Mouse (Mus musculus): ENCODE measurements around the gene Methig1.
A peak's percentile ranks its signal among the peaks of the same experiment; 100 is the strongest.
"Not testable (repeated sequence)": the region's sequence is repeated elsewhere in the genome, so short reads cannot be mapped to it uniquely, and the experiment has no call there.

The Methig1 gene

DNA sequence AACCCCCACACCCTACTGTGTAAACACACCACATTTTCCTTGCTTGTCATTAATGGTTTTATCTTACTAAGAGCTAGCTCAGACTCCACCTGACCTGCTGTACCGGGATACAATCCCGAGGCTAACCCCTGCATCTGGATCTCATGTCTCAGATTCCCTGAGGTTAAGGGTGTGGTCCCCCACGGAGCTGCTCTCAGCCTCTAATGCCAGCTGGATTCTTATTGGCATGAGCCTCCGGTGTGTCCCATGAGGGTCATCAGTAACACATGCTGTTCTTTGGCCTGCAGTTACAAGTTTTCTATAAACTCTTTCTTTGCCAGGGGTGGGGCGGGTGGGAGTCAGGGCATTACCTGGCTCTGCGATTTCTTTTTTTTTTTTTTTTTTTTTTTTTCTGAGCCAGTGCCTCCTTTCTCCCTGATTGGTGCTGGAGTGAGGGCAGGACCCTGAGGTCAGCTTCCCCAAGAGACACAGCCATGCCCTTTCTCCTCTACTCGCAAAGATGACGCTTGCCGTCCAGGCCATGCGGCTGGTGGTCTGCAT, at the start of gene Methig1, which contains the start of gene Mettl7a2:
Methig1 (plus strand) TSS at position 439 of the 540 bp plus-strand sequence.
Mettl7a2 (plus strand) TSS at position 490 of the 540 bp plus-strand sequence.
- no peak for DNase-seq (ENCODE audit: low spot score)

GRCm38 (mm10) chr15:100303428-100304018, 49.4 kb upstream of the Methig1 start:
- no peak for DNase-seq (ENCODE audit: low spot score)

DNA sequence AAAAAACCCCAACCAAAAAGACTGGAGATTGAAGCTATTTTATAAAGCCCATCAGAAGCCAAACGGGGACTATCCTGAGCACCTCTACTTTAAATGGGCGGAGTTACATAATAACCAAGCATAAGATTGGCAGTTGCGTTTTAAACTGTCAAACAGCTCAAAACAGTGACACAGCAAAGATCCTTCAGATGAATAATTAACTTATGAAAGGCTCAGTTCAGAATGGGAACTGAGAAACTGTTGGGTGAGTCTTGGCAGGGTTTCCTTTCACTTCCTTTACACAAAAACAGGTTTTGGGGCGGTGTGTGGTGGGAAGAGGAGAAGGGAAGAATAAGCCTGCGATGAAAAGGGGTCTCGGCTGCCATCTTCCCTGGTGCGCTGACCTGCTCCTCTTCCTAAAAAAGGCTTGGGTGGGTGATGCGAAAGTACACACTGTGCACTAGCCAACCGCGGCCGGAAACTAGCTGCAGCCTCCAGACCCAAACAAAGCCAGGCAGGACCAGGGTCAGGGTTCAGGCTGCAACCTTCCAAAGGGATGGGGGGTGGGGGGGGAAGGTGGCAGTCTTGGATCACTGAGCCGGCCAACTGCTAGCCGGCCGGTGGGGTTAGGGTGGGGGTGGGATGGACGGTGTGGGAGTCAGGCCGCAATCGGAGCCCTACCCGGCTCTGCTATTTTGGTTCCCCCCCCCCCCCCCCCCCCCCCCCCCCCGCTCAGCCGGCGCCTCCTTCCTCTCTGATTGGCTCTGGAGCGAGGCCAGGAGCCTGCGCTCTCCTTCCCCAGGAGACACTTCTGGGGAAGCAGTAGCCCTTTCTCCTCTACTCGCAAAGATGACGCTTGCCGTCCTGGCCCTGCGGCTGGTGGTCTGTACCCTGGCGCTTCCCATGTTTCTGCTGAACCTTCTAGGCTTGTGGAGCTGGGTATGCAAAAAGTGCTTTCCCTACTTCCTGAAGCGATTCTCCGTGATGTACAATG, 48.6 kb upstream of the Methig1 start, which contains the start of gene Mettl7a1:
Mettl7a1 (plus strand) TSS at position 122 of the 973 bp plus-strand sequence.
- peak; percentile 86 for DNase-seq (ENCODE audit: low spot score)

- no peak for DNase-seq (ENCODE audit: low spot score)
Measured at GRCm38 (mm10) chr15:100306201-100306600, 46.7 kb upstream of the Methig1 start.

- not testable (repeated sequence) for DNase-seq (ENCODE audit: low spot score)
Measured at GRCm38 (mm10) chr15:100307438-100308096, 45.4 kb upstream of the Methig1 start.

DNA sequence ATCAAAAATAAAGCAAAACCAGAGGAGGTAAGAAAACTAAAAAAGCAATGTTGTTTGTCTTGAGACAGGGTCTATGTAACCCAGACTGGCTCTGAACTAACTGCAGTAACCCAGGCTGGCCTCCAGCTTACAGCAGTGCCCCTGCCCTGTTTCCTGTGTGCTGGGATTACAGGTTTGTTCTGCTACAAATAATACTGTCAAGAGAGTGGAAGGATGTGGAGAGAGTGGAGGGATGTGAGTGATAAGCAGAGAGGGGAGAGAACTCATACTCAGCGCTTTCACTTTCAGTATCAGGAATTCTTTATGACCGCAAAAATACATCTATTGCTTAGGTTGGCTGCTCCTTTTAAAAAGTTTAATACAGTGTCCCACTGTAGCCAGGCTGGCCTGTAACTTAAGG, 40.6 kb upstream of the Methig1 start:
- DNase-seq (ENCODE audit: low spot score): no peak

GRCm38 (mm10) chr15:100314448-100315145, 38.4 kb upstream of the Methig1 start:
- DNase-seq (ENCODE audit: low spot score): no peak

- not testable (repeated sequence) for DNase-seq (ENCODE audit: low spot score)
Measured at GRCm38 (mm10) chr15:100318014-100318671, 34.8 kb upstream of the Methig1 start.

DNA sequence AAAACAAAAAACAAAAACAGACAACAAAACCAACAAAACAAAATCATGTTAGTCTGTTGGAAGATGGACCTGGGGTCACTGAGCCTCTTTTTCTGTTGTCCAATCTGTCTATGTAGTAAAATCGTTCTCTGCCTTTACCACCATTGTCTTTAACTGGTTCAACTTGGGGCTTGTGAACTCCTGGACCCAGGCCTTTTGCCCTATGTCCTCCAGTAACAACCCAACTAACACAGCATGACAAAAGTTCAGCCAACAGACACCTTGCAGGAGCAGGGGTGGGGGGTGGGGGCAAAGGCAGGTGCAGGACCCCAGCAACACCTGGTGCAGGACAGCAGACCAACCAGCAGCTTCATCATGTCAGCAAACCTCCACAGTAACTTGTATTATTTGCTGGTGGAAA, 33.1 kb upstream of the Methig1 start:
- no peak for DNase-seq (ENCODE audit: low spot score)

DNA sequence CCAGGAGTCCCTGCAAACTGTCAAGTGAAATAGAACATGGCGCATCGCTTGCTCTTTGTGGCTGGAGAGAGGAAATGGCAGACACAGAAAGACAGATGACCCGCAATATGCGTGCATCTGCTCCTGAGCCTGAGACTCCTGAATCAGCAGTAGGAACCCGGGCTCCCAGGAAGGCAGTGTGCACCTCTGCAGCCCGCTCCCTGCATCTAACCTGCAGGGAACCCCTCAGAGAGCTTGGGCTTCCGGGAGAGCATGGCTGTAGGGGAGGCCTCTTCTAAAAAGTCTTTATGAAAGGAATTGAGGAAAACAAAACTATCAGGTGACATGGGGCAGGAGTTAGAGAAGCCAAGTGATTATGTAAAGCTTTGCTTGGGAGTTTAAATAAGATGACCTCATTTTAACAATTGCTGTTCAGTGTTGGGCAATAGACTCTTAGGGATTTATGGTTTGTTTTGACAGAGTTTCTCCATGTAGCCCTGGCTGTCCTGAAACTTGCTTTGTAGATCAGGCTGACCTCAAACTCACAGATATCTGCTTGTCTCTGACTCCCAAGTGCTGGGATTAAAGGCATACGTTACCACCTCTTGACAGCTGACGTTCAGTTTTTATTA, 32.5 kb upstream of the Methig1 start:
- no peak for DNase-seq (ENCODE audit: low spot score)

DNA sequence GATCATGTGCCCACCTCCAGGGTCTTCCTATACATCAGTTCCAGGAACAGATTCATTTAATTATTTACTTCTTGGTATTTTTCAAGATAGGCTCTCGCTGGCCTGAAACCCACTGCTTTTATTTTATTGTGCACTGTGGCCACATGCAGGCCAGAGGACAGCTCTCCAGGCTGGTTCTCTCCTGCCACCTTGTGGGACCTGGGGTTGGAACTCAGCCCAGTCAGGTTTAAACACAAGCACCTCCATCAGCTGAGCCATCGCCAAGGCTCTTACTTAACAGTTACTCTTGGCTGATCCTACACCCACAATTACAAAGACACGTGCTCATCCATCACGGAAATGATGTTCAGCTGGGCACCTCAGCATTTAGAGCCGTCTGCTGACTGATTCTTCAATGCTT, 31.8 kb upstream of the Methig1 start:
- DNase-seq (ENCODE audit: low spot score): no peak

DNA sequence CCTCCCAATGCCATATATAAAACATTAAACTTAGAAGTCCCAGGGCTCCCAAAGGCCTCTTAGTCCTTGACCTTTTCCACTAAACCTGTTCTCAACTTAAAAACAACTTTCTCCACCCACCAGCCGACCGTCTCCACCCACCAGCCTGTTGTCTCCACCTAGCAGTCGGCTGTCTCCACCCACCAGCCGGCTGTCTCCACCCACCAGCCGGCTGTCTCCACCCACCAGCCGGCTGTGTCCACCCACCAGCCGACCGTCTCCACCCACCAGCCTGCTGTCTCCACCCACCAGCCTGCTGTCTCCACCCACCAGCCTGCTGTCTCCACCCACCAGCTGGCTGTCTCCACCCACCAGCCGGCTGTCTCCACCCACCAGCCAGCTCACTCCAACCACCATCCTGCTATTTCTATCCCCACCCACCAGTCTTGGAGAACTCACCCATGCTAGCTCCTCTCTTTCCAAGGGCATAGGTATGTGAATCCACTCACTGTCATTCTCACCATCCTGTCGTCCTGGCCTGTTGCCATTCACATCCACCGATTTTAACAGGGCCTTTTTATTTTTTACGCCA, 28.8 kb upstream of the Methig1 start:
- no peak for DNase-seq (ENCODE audit: low spot score)

DNA sequence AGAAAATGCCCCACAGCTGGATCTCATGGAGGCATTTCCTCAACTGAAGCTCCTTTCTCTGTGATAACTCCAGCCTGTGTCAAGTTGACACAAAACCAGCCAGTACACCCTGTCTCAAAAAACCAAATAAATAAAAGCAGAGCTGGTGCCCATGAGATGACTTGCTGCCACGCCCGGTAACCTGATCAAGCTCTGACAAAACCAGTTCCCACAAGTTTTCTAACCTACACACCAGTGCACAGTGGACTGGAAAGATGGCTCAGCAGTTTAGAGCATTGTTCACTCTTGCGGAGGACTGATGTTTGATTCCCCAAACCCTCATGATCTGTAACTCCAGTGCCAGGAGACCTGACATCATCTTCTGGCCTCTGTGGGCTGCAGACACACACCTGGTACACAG, 27.7 kb upstream of the Methig1 start:
- DNase-seq (ENCODE audit: low spot score): no peak

- DNase-seq (ENCODE audit: low spot score): not testable (repeated sequence)
Measured at GRCm38 (mm10) chr15:100328089-100328488, 24.9 kb upstream of the Methig1 start.

DNA sequence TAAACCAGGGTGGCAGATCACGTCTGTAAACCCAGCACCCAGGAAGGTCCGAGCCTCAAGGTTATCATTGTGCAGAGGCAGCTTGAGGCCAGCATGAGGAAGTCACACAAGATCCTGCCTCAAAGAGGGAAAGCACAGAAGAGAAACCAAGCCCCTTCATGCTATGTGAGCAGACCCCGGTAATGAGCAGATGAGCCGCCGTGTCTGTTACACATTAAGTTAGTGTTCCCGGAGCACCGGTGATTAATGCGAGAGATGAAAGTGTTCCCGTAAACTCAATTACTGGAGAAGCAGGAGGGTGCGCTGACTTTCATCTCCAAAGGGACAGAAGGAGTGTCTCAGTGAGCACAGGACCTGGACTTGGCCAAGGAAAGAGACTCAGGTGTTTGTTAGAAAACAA, 23.6 kb upstream of the Methig1 start:
- not testable (repeated sequence) for DNase-seq (ENCODE audit: low spot score)

GRCm38 (mm10) chr15:100330739-100331138, 22.2 kb upstream of the Methig1 start:
- DNase-seq (ENCODE audit: low spot score): no peak

- not testable (repeated sequence) for DNase-seq (ENCODE audit: low spot score)
Measured at GRCm38 (mm10) chr15:100332077-100332961, 20.6 kb upstream of the Methig1 start.

DNA sequence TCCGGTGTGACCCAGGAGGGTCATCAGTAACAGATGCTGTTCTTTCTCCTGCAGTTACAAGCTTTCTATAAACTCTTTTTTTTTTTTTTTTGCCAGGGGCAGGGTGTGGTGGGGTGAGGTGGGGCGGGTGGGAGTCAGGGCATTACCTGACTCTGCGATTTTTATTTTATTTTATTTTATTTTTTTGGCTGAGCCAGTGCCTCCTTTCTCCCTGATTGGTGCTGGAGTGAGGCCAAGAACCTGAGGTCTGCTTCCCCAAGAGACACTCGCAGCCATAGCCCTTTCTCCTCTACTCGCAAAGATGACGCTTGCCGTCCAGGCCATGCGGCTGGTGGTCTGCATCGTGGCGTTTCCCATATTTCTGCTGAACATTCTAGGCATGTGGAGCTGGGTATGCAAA, 18.3 kb upstream of the Methig1 start, which contains the start of gene Mettl7a3:
Mettl7a3 (plus strand) TSS at position 301 of the 400 bp plus-strand sequence.
- no peak for DNase-seq (ENCODE audit: low spot score)

GRCm38 (mm10) chr15:100337328-100337727, 15.6 kb upstream of the Methig1 start:
- not testable (repeated sequence) for DNase-seq (ENCODE audit: low spot score)

All from testis, postnatal 10 days (tissue).